In genomic region chr19:46482896-46483516, GRCm38 (mm10) we compare ENCODE assay signal across 8 mouse cellular contexts. TPM values are rescaled to one million over a fixed set of nuclear protein-coding genes. Genes with fewer than 3 reads are reported as not detected.
A peak's percentile ranks its signal among the peaks of the same experiment; 100 is the strongest.
DNase-seq lines count a peak whose midpoint lies in the region; ATAC-seq and TF ChIP-seq lines count a peak whose summit lies in the region.

No protein-coding gene starts in this region.

- H3K9ac ChIP-seq in heart, embryonic 11.5 days (ENCODE audit: low read depth, low read length) = peak overlapping the region; percentile 39; the same call in 1 of the 2 replicates
- no peak overlapping the region for H3K9ac ChIP-seq in liver, embryonic 13.5 days

- no peaks in the 10 kb centered on the region for H3K27me3 ChIP-seq in heart, embryonic 11.5 days (ENCODE audit: control insufficient read depth, insufficient read depth, low read length)
- 0 out of 2 replicates have a peak, but pooled peaks cover 2% of the 10 kb centered on the region for H3K27me3 ChIP-seq in E14TG2a.4 (ENCODE audit: insufficient read depth, low read length)
- H3K27me3 ChIP-seq in liver, embryonic 13.5 days = no peaks in the 10 kb centered on the region

- 42% methylated on average over 17 of the region's 17 CpGs for WGBS in heart, embryonic 11.5 days (ENCODE audit: insufficient replicate concordance)
- WGBS in liver, embryonic 13.5 days (ENCODE audit: insufficient replicate concordance) = 17% methylated on average over 17 of the region's 17 CpGs

- H3K4me2 ChIP-seq in heart, embryonic 11.5 days = no peak overlapping the region
- H3K4me2 ChIP-seq in liver, embryonic 13.5 days = peak overlapping the region; percentile 14; the same call in 1 of the 2 replicates

- intact Hi-C loops in left cerebral cortex, postnatal 14 days (cut with DNase I) = no loop called here

- H3K4me1 ChIP-seq in heart, embryonic 11.5 days (ENCODE audit: control insufficient read depth, insufficient read depth, low read length) = peaks cover 99% of the 10 kb centered on the region
- peaks cover 100% of the 10 kb centered on the region for H3K4me1 ChIP-seq in E14TG2a.4 (replicated peaks; ENCODE audit: low read depth, low read length)
- H3K4me1 ChIP-seq in liver, embryonic 13.5 days (replicated peaks) = peaks cover 92% of the 10 kb centered on the region

- DNase-seq in heart, adult 9 months (ENCODE audit: low spot score in 2 of 2) = no peak
- no peak for DNase-seq in liver, embryonic 13.5 days
- DNase-seq in gastrocnemius, postnatal 10 days = no peak
- DNase-seq in left cerebral cortex, postnatal 14 days (ENCODE audit: low spot score in 2 of 2) = no peak
- DNase-seq in layer of hippocampus, adult 11-12 months (ENCODE audit: low spot score) = no peak

- no peak overlapping the region for H3K27ac ChIP-seq in heart, embryonic 11.5 days (ENCODE audit: low read depth, low read length)
- peak overlapping the region; percentile 29; the same call in 1 of the 2 replicates for H3K27ac ChIP-seq in liver, embryonic 13.5 days

- peak; percentile 40 for TF ChIP-seq CTCF in E14TG2a.4 (conservative IDR thresholded peaks at IDR 0.05; ENCODE audit: low read length)

- no peak for ATAC-seq in heart, embryonic 11.5 days (replicated peaks; ENCODE audit: insufficient number of reproducible peaks, low FRiP score, low TSS enrichment)
- ATAC-seq in common myeloid progenitor, adult 5-6 weeks (replicated peaks; ENCODE audit: low read depth, poor library complexity, severe bottlenecking) = peak; percentile 46
- ATAC-seq in liver, embryonic 13.5 days (ENCODE audit: low read depth) = no peak

- no peak overlapping the region for H3K4me3 ChIP-seq in heart, embryonic 11.5 days (ENCODE audit: low read depth, low read length)
- H3K4me3 ChIP-seq in E14TG2a.4 (replicated peaks; ENCODE audit: low read length) = 0 out of 2 replicates have a peak overlapping the region, but pooled peaks have one; percentile 4
- H3K4me3 ChIP-seq in liver, embryonic 13.5 days (replicated peaks) = no peak overlapping the region

- H3K36me3 ChIP-seq in heart, embryonic 11.5 days (ENCODE audit: control insufficient read depth, insufficient read depth, low read length) = peaks cover 5% of the 10 kb centered on the region; the same call in 1 of the 2 replicates
- peaks cover 30% of the 10 kb centered on the region for H3K36me3 ChIP-seq in E14TG2a.4 (ENCODE audit: insufficient read depth, low read length)
- peaks cover 12% of the 10 kb centered on the region for H3K36me3 ChIP-seq in liver, embryonic 13.5 days

- H3K9me3 ChIP-seq in heart, embryonic 11.5 days (replicated peaks; ENCODE audit: control insufficient read depth, low read length) = no peaks in the 10 kb centered on the region
- no peaks in the 10 kb centered on the region for H3K9me3 ChIP-seq in E14TG2a.4 (ENCODE audit: low read length)
- H3K9me3 ChIP-seq in liver, embryonic 13.5 days (replicated peaks) = no peaks in the 10 kb centered on the region

RNA-seq across cellular contexts. Expression of gene Trim8, which starts 18.5 kb away (rescaled TPM):
- polyA plus RNA-seq in heart, embryonic 11.5 days (2014; fragmentation: Nextera tagmentation; extraction: Ambion mirVana) = 18.0 and 18.6 TPM in 2 replicates
- 17.7 and 30.3 TPM in 2 replicates for total RNA-seq in common myeloid progenitor, adult 5-6 weeks (2017)
- 9.1 and 9.2 TPM in 2 replicates for polyA plus RNA-seq in liver, embryonic 13.5 days (2015; fragmentation: Nextera tagmentation; extraction: Ambion mirVana)
- total RNA-seq in gastrocnemius, postnatal 10 days (2021) = 10 to 100 TPM; 26.1 to 29.7 TPM
- 100 to 1,000 TPM; 103 to 110 TPM for total RNA-seq in left cerebral cortex, postnatal 14 days (2021)
